Comparison of ENCODE assay signal across 16 mouse cellular contexts in genomic region chr6:97837711-97838110, GRCm38 (mm10). TPM values are rescaled to one million over a fixed set of nuclear protein-coding genes. Genes with fewer than 3 reads are reported as not detected.
DNase-seq lines count a peak whose midpoint lies in the region; ATAC-seq lines count a peak whose summit lies in the region.
"Had no signal": no experiment of that assay in that cellular context is flagged by ENCODE, and none has a peak within 500 bp of the region (broad histone marks: within the 10 kb centered on the region; RNA-seq: fewer than 3 reads in every experiment).

No protein-coding gene starts in this region.

- peak; percentile 37; the same call in 1 of the 2 replicates for ATAC-seq in cerebellum, adult (ENCODE audit: insufficient number of reproducible peaks, low FRiP score, low TSS enrichment)
- ATAC-seq: intestine, embryonic 15.5 days; liver, embryonic 12.5 days; midbrain, embryonic 16.5 days had no signal

- intact Hi-C loops in left cerebral cortex, postnatal 4 days (cut with DNase I): no loop called here
- intact Hi-C loops in left cerebral cortex, postnatal 25 days (cut with DNase I): no loop called here

- DNase-seq in cerebellum, postnatal 4 days (ENCODE audit: low spot score in 2 of 2): no peak
- peak; percentile 14 for DNase-seq in left cerebral cortex, postnatal 4 days
- no peak for DNase-seq in left cerebral cortex, postnatal 25 days (ENCODE audit: low spot score in 2 of 2)
- DNase-seq in cerebellum, adult 9-10 months: peak; percentile 36
- DNase-seq in thymus, postnatal 14 days: no peak
- no peak for DNase-seq in layer of hippocampus, postnatal 10 days (ENCODE audit: low spot score in 2 of 2)
- DNase-seq: embryo, embryonic 11 days; kidney, adult 9 months; kidney, postnatal 25 days; layer of hippocampus, adult 9-11 months; lung, adult 2 months; lung, postnatal 4 days had no signal

RNA-seq across cellular contexts. Expression of gene Mitf, which starts 30.9 kb away (rescaled TPM):
- total RNA-seq in left cerebral cortex, postnatal 4 days (2021): 1 to 10 TPM; 1.1 to 2.0 TPM
- total RNA-seq in left cerebral cortex, postnatal 25 days (2021): 1 to 10 TPM; 6.6 to 9.2 TPM
- total RNA-seq in layer of hippocampus, postnatal 10 days (2021): 1 to 10 TPM; 3.7 to 3.9 TPM

Comparison
In these comparisons a context has a peak if more than half of its experiments do, and no peak if none do; other contexts are left out.
1. DNase-seq: peak in left cerebral cortex, postnatal 4 days (single experiment) and cerebellum, adult 9-10 months (single experiment); none in cerebellum, postnatal 4 days (0 of 2), left cerebral cortex, postnatal 25 days (0 of 2), thymus, postnatal 14 days (single experiment) and layer of hippocampus, postnatal 10 days (0 of 2).